Mouse (Mus musculus) spleen, adult 2 months (tissue): ENCODE measurements at regions not wholly inside any gene's neighbourhood (a gene's known extent, or its start where the extent isn't known, plus 50 kb on each side); places are given as distances from the start of the nearest gene placed in this dataset.

ENCODE experiments used
- DNase-seq, 2 experiments: peaks; one replicate each; pipeline versions ENCODE4 v3.0.0 to v3.0.0-alpha.2; 2012 to 2021; ENCODE audit warnings: low spot score in 2 of 2, low read depth in 1 of 2
- H3K27ac ChIP-seq: fragments of 200-500 bp; 2 replicates; pipeline ENCODE4 v1.5.1; 2012; ENCODE audit warnings: low read length, inconsistent platforms; ENCODE audit not compliant: insufficient read depth
- H3K27me3 ChIP-seq: fragments of 200-500 bp; 2 replicates; pipeline ENCODE4 v1.6.1; 2012; ENCODE audit warnings: mild to moderate bottlenecking, moderate library complexity, low read length, inconsistent platforms; ENCODE audit not compliant: control insufficient read depth, insufficient read depth
- H3K36me3 ChIP-seq: fragments of 200-500 bp; 2 replicates; pipeline ENCODE4 v1.6.1; 2012; ENCODE audit warnings: mild to moderate bottlenecking, low read length, inconsistent platforms; ENCODE audit not compliant: control insufficient read depth, insufficient read depth
- H3K4me1 ChIP-seq: fragments of 200-500 bp; 2 replicates; pipeline ENCODE4 v1.6.1; 2011; ENCODE audit warnings: inconsistent platforms; ENCODE audit not compliant: control insufficient read depth, insufficient read depth, insufficient read length
- H3K4me3 ChIP-seq: fragments of 200-500 bp; 2 replicates; pipeline ENCODE4 v1.5.1; 2011; ENCODE audit warnings: mild to moderate bottlenecking, inconsistent platforms; ENCODE audit not compliant: insufficient read depth, insufficient read length; ENCODE audit errors: extremely low read depth
- CTCF ChIP-seq: fragments of 200-500 bp; IDR thresholded peaks from 2 replicates; pipeline ENCODE4 v1.5.1; 2011; ENCODE audit warnings: mild to moderate bottlenecking, inconsistent platforms; ENCODE audit not compliant: insufficient read depth, insufficient read length, insufficient replicate concordance; ENCODE audit errors: extremely low read depth
- POLR2A ChIP-seq: fragments of 200-500 bp; IDR thresholded peaks from 2 replicates; pipeline ENCODE4 v1.6.1; 2011; ENCODE audit warnings: low read depth, low read length, inconsistent platforms
- WGBS: fragments of 180-500 bp; shearing (Covaris S2); methylation state at CpG from one replicate; pipeline ENCODE4 v1.1.7; 2018; 5-methylcytosine and 5-hydroxymethylcytosine counted together

GRCm38 (mm10) chr12:70627638-70628037 lies 174.7 kb downstream of the Tmx1 start:
- no peak for DNase-seq
- H3K27ac ChIP-seq: no peak overlapping the region
- no peaks in the 10 kb centered on the region for H3K27me3 ChIP-seq
- H3K4me1 ChIP-seq: no peaks in the 10 kb centered on the region
- no peaks in the 10 kb centered on the region for H3K36me3 ChIP-seq
- no peak overlapping the region for H3K4me3 ChIP-seq
- WGBS: 81% methylated on average over 7 of the region's 7 CpGs
- TF ChIP-seq CTCF: no peak
- no peak for TF ChIP-seq POLR2A

- 57% methylated on average over 21 of the region's 21 CpGs for WGBS
- DNase-seq: no peak
- no peaks in the 10 kb centered on the region for H3K4me1 ChIP-seq
- H3K36me3 ChIP-seq: no peaks in the 10 kb centered on the region
- no peak overlapping the region for H3K27ac ChIP-seq
- H3K27me3 ChIP-seq: no peaks in the 10 kb centered on the region
- no peak overlapping the region for H3K4me3 ChIP-seq
- TF ChIP-seq CTCF (no peak), POLR2A (no peak)
Observed at GRCm38 (mm10) chr12:70628384-70629365, 175.8 kb downstream of the Tmx1 start.

GRCm38 (mm10) chr12:70629371-70629770 lies 176.5 kb downstream of the Tmx1 start:
- no peak for TF ChIP-seq CTCF
- no peak for TF ChIP-seq POLR2A
- Histone ChIP-seq H3K4me1 (no peaks in the 10 kb centered on the region), H3K27ac (no peak overlapping the region), H3K27me3 (no peaks in the 10 kb centered on the region), H3K4me3 (no peak overlapping the region), H3K36me3 (no peaks in the 10 kb centered on the region)
- no peak for DNase-seq
- WGBS: 86% methylated on average over 5 of the region's 5 CpGs

GRCm38 (mm10) chr12:70631281-70631680 lies 178.4 kb downstream of the Tmx1 start:
- Histone ChIP-seq H3K27me3 (no peaks in the 10 kb centered on the region), H3K4me1 (no peaks in the 10 kb centered on the region), H3K27ac (no peak overlapping the region), H3K4me3 (no peak overlapping the region), H3K36me3 (no peaks in the 10 kb centered on the region)
- TF ChIP-seq CTCF (no peak), POLR2A (no peak)
- no peak for DNase-seq
- 84% methylated on average over 6 of the region's 6 CpGs for WGBS

GRCm38 (mm10) chr12:70633194-70633593 lies 180.3 kb downstream of the Tmx1 start:
- H3K27me3 ChIP-seq: no peaks in the 10 kb centered on the region
- no peak for DNase-seq
- no peak overlapping the region for H3K4me3 ChIP-seq
- no peak for TF ChIP-seq POLR2A
- H3K27ac ChIP-seq: no peak overlapping the region
- no peaks in the 10 kb centered on the region for H3K4me1 ChIP-seq
- WGBS: 58% methylated on average over 4 of the region's 4 CpGs
- H3K36me3 ChIP-seq: no peaks in the 10 kb centered on the region

- Histone ChIP-seq H3K27ac (no peak overlapping the region), H3K4me1 (no peaks in the 10 kb centered on the region), H3K36me3 (no peaks in the 10 kb centered on the region), H3K4me3 (no peak overlapping the region), H3K27me3 (no peaks in the 10 kb centered on the region)
- 62% methylated on average over 13 of the region's 13 CpGs for WGBS
- no peak for DNase-seq
- TF ChIP-seq CTCF (no peak), POLR2A (no peak)
Observed at GRCm38 (mm10) chr12:70633622-70634365, 180.9 kb downstream of the Tmx1 start.
